Mouse (Mus musculus) adrenal gland, postnatal 4 days (tissue): ENCODE data around the gene Socs5. TPM values are rescaled to one million over a fixed set of nuclear protein-coding genes. Genes with fewer than 3 reads are reported as not detected.

ENCODE experiments used
- DNase-seq, 2 experiments: peaks; one replicate each; pipeline ENCODE4 v3.0.0; 2021 to 2022; ENCODE audit warnings: low spot score in 2 of 2, mixed read lengths in 2 of 2
- microRNA-seq: library from miRNA; unstranded; fragments of <30 nt; microRNA quantifications from one replicate; pipeline ENCODE4 v1.2.0, GENCODE M21; 2021
- total RNA-seq, 2 experiments: library from RNA; stranded (reverse); gene quantifications; 2 replicates each; pipeline ENCODE4 v1.2.3; 2021

The Socs5 gene
- total RNA-seq, 2 experiments from 2014 or later = 53.0 to 53.4 TPM

- no peak for DNase-seq
Observed at GRCm38 (mm10) chr17:87160270-87160669, 52.8 kb downstream of the Socs5 start.

GRCm38 (mm10) chr17:87164312-87164922 lies 56.9 kb downstream of the Socs5 start:
- DNase-seq = no peak

GRCm38 (mm10) chr17:87167407-87167806 lies 59.9 kb downstream of the Socs5 start:
- no peak for DNase-seq

- no peak for DNase-seq
Observed at GRCm38 (mm10) chr17:87169076-87169475, 61.6 kb downstream of the Socs5 start.

- no peak for DNase-seq
Observed at GRCm38 (mm10) chr17:87170364-87170763, 62.9 kb downstream of the Socs5 start.

GRCm38 (mm10) chr17:87172031-87172430 lies 64.6 kb downstream of the Socs5 start:
- no peak for DNase-seq

- DNase-seq = no peak
Observed at GRCm38 (mm10) chr17:87173966-87174365, 66.5 kb downstream of the Socs5 start.

- no peak for DNase-seq
Observed at GRCm38 (mm10) chr17:87174651-87175331, 67.3 kb downstream of the Socs5 start.

GRCm38 (mm10) chr17:87176066-87177012 lies 68.9 kb downstream of the Socs5 start:
- no peak for DNase-seq

GRCm38 (mm10) chr17:87178596-87179590 lies 71.4 kb downstream of the Socs5 start:
- DNase-seq = no peak

GRCm38 (mm10) chr17:87179939-87180550 lies 72.6 kb downstream of the Socs5 start:
- no peak for DNase-seq

GRCm38 (mm10) chr17:87181683-87182346 lies 74.3 kb downstream of the Socs5 start:
- DNase-seq = no peak

- DNase-seq = no peak
Observed at GRCm38 (mm10) chr17:87185461-87186066, 78.1 kb downstream of the Socs5 start.

- no peak for DNase-seq
Observed at GRCm38 (mm10) chr17:87187005-87187404, 79.5 kb downstream of the Socs5 start.

Small RNA genes within 50 kb of the gene (microRNA-seq; reads per million reads assigned to microRNA genes)
- not detected for gene Gm22346

Other genes starting within 250 kb of the Socs5 start
- not detected for gene Tmem247, start 190.3 kb upstream of the Socs5 start, total RNA-seq
- not detected for gene Atp6v1e2, start 159.8 kb upstream of the Socs5 start, total RNA-seq
- 10 to 100 TPM; 46.0 to 46.9 TPM for gene Rhoq, start 144.6 kb upstream of the Socs5 start, total RNA-seq
- 10 to 100 TPM; 11.4 to 13.0 TPM for gene Pigf, start 82.3 kb upstream of the Socs5 start, total RNA-seq
- gene Cript, start 82.1 kb upstream of the Socs5 start, total RNA-seq = 10 to 100 TPM; 49.8 to 50.1 TPM
- 100 to 1,000 TPM; 159 to 176 TPM for gene Mcfd2, start 158.3 kb downstream of the Socs5 start, total RNA-seq
- 10 to 100 TPM; 13.0 to 15.9 TPM for gene Ttc7, start 175.2 kb downstream of the Socs5 start, total RNA-seq